21 mouse cellular contexts compared by ENCODE assay signal in genomic region chr3:127256681-127257080, GRCm38 (mm10).
DNase-seq lines count a peak whose midpoint lies in the region; ATAC-seq and TF ChIP-seq lines count a peak whose summit lies in the region.
"Had no signal": no experiment of that assay in that cellular context is flagged by ENCODE, and none has a peak within 500 bp of the region (broad histone marks: within the 10 kb centered on the region; RNA-seq: fewer than 3 reads in every experiment).

No protein-coding gene starts in this region.

- peak overlapping the region; percentile 93 for H3K27ac ChIP-seq in forebrain, embryonic 11.5 days (ENCODE audit: low read depth, low read length)
- H3K27ac ChIP-seq in forebrain, embryonic 13.5 days = no peak overlapping the region
- H3K27ac ChIP-seq in midbrain, embryonic 11.5 days (ENCODE audit: low read depth, low read length) = peak overlapping the region; percentile 94
- no peak overlapping the region for H3K27ac ChIP-seq in midbrain, embryonic 16.5 days (ENCODE audit: low read length)
- H3K27ac ChIP-seq in ES-E14 (ENCODE audit: insufficient read depth, low read depth, low read length, poor library complexity, severe bottlenecking) = no peak overlapping the region; the same call in 1 of the 2 replicates
- H3K27ac ChIP-seq in limb, embryonic 12.5 days = 0 out of 2 replicates have a peak overlapping the region, but pooled peaks have one; percentile 29
- H3K27ac ChIP-seq: liver, embryonic 14.5 days had no signal

- no peak for ATAC-seq in forebrain, embryonic 11.5 days (replicated peaks; ENCODE audit: low FRiP score)
- no peak for ATAC-seq in forebrain, embryonic 13.5 days
- no peak for ATAC-seq in midbrain, embryonic 11.5 days (ENCODE audit: low FRiP score)
- ATAC-seq in midbrain, embryonic 16.5 days = no peak
- no peak for ATAC-seq in limb, embryonic 12.5 days (ENCODE audit: insufficient number of reproducible peaks, insufficient read depth, low FRiP score, low TSS enrichment, low read depth)

- 72% methylated on average over 2 of the region's 2 CpGs for WGBS in forebrain, embryonic 11.5 days
- WGBS in forebrain, embryonic 13.5 days = 66% methylated on average over 2 of the region's 2 CpGs
- 74% methylated on average over 2 of the region's 2 CpGs for WGBS in midbrain, embryonic 11.5 days
- WGBS in midbrain, embryonic 16.5 days = 80% methylated on average over 2 of the region's 2 CpGs
- 80% methylated on average over 2 of the region's 2 CpGs for WGBS in limb, embryonic 12.5 days

- no peaks in the 10 kb centered on the region for H3K27me3 ChIP-seq in forebrain, embryonic 11.5 days (ENCODE audit: control insufficient read depth, insufficient read depth, low read length)
- H3K27me3 ChIP-seq in forebrain, embryonic 13.5 days = no peaks in the 10 kb centered on the region
- H3K27me3 ChIP-seq in midbrain, embryonic 11.5 days (ENCODE audit: control insufficient read depth, insufficient read depth, low read length) = no peaks in the 10 kb centered on the region
- H3K27me3 ChIP-seq in midbrain, embryonic 16.5 days (ENCODE audit: control insufficient read depth, insufficient read depth, low read depth, low read length) = no peaks in the 10 kb centered on the region
- no peaks in the 10 kb centered on the region for H3K27me3 ChIP-seq in limb, embryonic 12.5 days
- H3K27me3 ChIP-seq: CH12.LX; limb, embryonic 15.5 days; neural tube, embryonic 15.5 days; stomach, embryonic 15.5 days had no signal

- H3K4me2 ChIP-seq in forebrain, embryonic 11.5 days (ENCODE audit: low read depth, low read length, severe bottlenecking) = no peak overlapping the region
- H3K4me2 ChIP-seq in forebrain, embryonic 13.5 days = no peak overlapping the region
- H3K4me2 ChIP-seq in midbrain, embryonic 11.5 days = no peak overlapping the region
- no peak overlapping the region for H3K4me2 ChIP-seq in midbrain, embryonic 16.5 days (ENCODE audit: low read length)
- no peak overlapping the region for H3K4me2 ChIP-seq in limb, embryonic 12.5 days

- in situ Hi-C loops in ES-E14 (cut with MboI; ENCODE audit: low sequenced_read_pairs in 2 of 2, unreplicated experiment in 2 of 2) = no loop called here

- no peak overlapping the region for H3K4me3 ChIP-seq in forebrain, embryonic 11.5 days (ENCODE audit: low read depth, low read length)
- H3K4me3 ChIP-seq in forebrain, embryonic 13.5 days = no peak overlapping the region
- H3K4me3 ChIP-seq in midbrain, embryonic 11.5 days (ENCODE audit: low read depth, low read length) = no peak overlapping the region
- H3K4me3 ChIP-seq in midbrain, embryonic 16.5 days (ENCODE audit: low read depth, low read length) = no peak overlapping the region
- no peak overlapping the region for H3K4me3 ChIP-seq in ES-E14 (ENCODE audit: insufficient read depth in 1 of 2, low read depth in 1 of 2, low read length in 2 of 2, poor library complexity in 1 of 2, severe bottlenecking in 1 of 2)
- H3K4me3 ChIP-seq in limb, embryonic 12.5 days (replicated peaks) = no peak overlapping the region

- no peaks in the 10 kb centered on the region for H3K36me3 ChIP-seq in forebrain, embryonic 11.5 days (ENCODE audit: control insufficient read depth, insufficient read depth, low read length)
- H3K36me3 ChIP-seq in forebrain, embryonic 13.5 days (ENCODE audit: poor library complexity, severe bottlenecking) = no peaks in the 10 kb centered on the region
- H3K36me3 ChIP-seq in midbrain, embryonic 11.5 days (ENCODE audit: control insufficient read depth, insufficient read depth, low read length) = no peaks in the 10 kb centered on the region
- no peaks in the 10 kb centered on the region for H3K36me3 ChIP-seq in midbrain, embryonic 16.5 days (ENCODE audit: control insufficient read depth, insufficient read depth, low read length)
- no peaks in the 10 kb centered on the region for H3K36me3 ChIP-seq in ES-E14 (ENCODE audit: control insufficient read depth, insufficient read depth, low read length, poor library complexity, severe bottlenecking)
- no peaks in the 10 kb centered on the region for H3K36me3 ChIP-seq in limb, embryonic 12.5 days
- H3K36me3 ChIP-seq: limb, embryonic 15.5 days; neural tube, embryonic 15.5 days; stomach, embryonic 15.5 days had no signal

- H3K4me1 ChIP-seq in forebrain, embryonic 11.5 days (replicated peaks; ENCODE audit: control insufficient read depth, insufficient read depth, low read length) = peaks cover 6% of the 10 kb centered on the region; the same call in 1 of the 2 replicates
- H3K4me1 ChIP-seq in forebrain, embryonic 13.5 days = peaks cover 24% of the 10 kb centered on the region
- peaks cover 9% of the 10 kb centered on the region for H3K4me1 ChIP-seq in midbrain, embryonic 11.5 days (ENCODE audit: control insufficient read depth, insufficient read depth, low read length)
- H3K4me1 ChIP-seq in midbrain, embryonic 16.5 days (ENCODE audit: control insufficient read depth, insufficient read depth, low read length) = peaks cover 29% of the 10 kb centered on the region
- peaks cover 2 to 9% of the 10 kb centered on the region in 2 experiments; a peak in 3 of 4 replicates for H3K4me1 ChIP-seq in ES-E14 (ENCODE audit: control insufficient read depth in 2 of 2, insufficient read depth in 2 of 2, low read length in 2 of 2, poor library complexity in 1 of 2)
- peaks cover 3% of the 10 kb centered on the region; the same call in 1 of the 2 replicates for H3K4me1 ChIP-seq in limb, embryonic 12.5 days (replicated peaks)

- H3K9me3 ChIP-seq in forebrain, embryonic 11.5 days (ENCODE audit: control insufficient read depth, low read length) = no peaks in the 10 kb centered on the region
- H3K9me3 ChIP-seq in forebrain, embryonic 13.5 days (replicated peaks) = no peaks in the 10 kb centered on the region
- H3K9me3 ChIP-seq in midbrain, embryonic 11.5 days (ENCODE audit: control insufficient read depth, low read length) = no peaks in the 10 kb centered on the region
- H3K9me3 ChIP-seq in midbrain, embryonic 16.5 days (replicated peaks; ENCODE audit: control insufficient read depth, low read length, poor library complexity, severe bottlenecking) = no peaks in the 10 kb centered on the region
- no peaks in the 10 kb centered on the region for H3K9me3 ChIP-seq in ES-E14 (ENCODE audit: control insufficient read depth, insufficient read depth, low read depth, low read length)
- H3K9me3 ChIP-seq in limb, embryonic 12.5 days = no peaks in the 10 kb centered on the region
- H3K9me3 ChIP-seq: limb, embryonic 15.5 days; neural tube, embryonic 15.5 days; stomach, embryonic 15.5 days had no signal

- H3K9ac ChIP-seq in forebrain, embryonic 11.5 days (ENCODE audit: low read length) = no peak overlapping the region
- H3K9ac ChIP-seq in forebrain, embryonic 13.5 days = no peak overlapping the region
- H3K9ac ChIP-seq in midbrain, embryonic 11.5 days (ENCODE audit: low read length) = no peak overlapping the region
- no peak overlapping the region for H3K9ac ChIP-seq in midbrain, embryonic 16.5 days (ENCODE audit: low read depth, low read length)
- no peak overlapping the region for H3K9ac ChIP-seq in ES-E14 (ENCODE audit: insufficient read depth, low read depth, low read length, poor library complexity, severe bottlenecking)
- H3K9ac ChIP-seq in limb, embryonic 12.5 days (replicated peaks) = no peak overlapping the region
- H3K9ac ChIP-seq: liver, embryonic 14.5 days; stomach, embryonic 15.5 days had no signal

- no peak for DNase-seq in forebrain, embryonic 11.5 days (ENCODE audit: low spot score)
- no peak for DNase-seq in midbrain, embryonic 11.5 days (ENCODE audit: low spot score, missing footprints)
- peak; percentile 12 for DNase-seq in ES-E14 (ENCODE audit: low read depth, low spot score)
- DNase-seq in Muller cell, postnatal 12 days (ENCODE audit: inconsistent ontology term) = no peak
- no peak for DNase-seq in left cerebral cortex, adult 8-10 months (ENCODE audit: low spot score in 2 of 2)
- DNase-seq: adrenal gland, adult 2 months; B cell, adult 2 months; kidney, adult 9 months; kidney, postnatal 14 days; lung, embryonic 14.5 days; lung, postnatal 4 days; right cerebral cortex, adult 18-20 months; thymus, postnatal 25 days had no signal

TF ChIP-seq in ES-E14, 5 proteins besides CTCF, POLR2A, EP300 and RAD21:
- no peak for TF ChIP-seq HCFC1 (IDR thresholded peaks at IDR 0.05; ENCODE audit: borderline replicate concordance, insufficient read depth, low read length)
- TF ChIP-seq CHD2 (IDR thresholded peaks at IDR 0.05; ENCODE audit: low read depth, low read length) = no peak
- TF ChIP-seq ZNF384 (IDR thresholded peaks at IDR 0.05; ENCODE audit: low read depth, low read length) = no peak
- TF ChIP-seq ZC3H11A (IDR thresholded peaks at IDR 0.05; ENCODE audit: borderline replicate concordance, low read depth, low read length) = no peak
- no peak for TF ChIP-seq MAFK (IDR thresholded peaks at IDR 0.05; ENCODE audit: insufficient read depth, low read depth, low read length)
TF ChIP-seq in ES-E14: peak in this region for 0.

Comparison
In these comparisons a context has a peak if more than half of its experiments do, and no peak if none do; other contexts are left out.
1. H3K27ac ChIP-seq: peak in forebrain, embryonic 11.5 days (single experiment), midbrain, embryonic 11.5 days (single experiment) and limb, embryonic 12.5 days (single experiment); none in forebrain, embryonic 13.5 days (single experiment), midbrain, embryonic 16.5 days (single experiment) and ES-E14 (single experiment).